Mouse (Mus musculus): ENCODE data around the gene Trim30b.
"Not testable (repeated sequence)": the region's sequence is repeated elsewhere in the genome, so short reads cannot be mapped to it uniquely, and the experiment has no call there.

- not testable (repeated sequence) for TF ChIP-seq EP300 (IDR thresholded peaks at IDR 0.05; ENCODE audit: low read length); ZNF384 (IDR thresholded peaks at IDR 0.05; ENCODE audit: low read depth, low read length); NELFE (IDR thresholded peaks at IDR 0.05; ENCODE audit: low read depth, low read length); BHLHE40 (IDR thresholded peaks at IDR 0.05; ENCODE audit: low read depth, low read length); MYC (IDR thresholded peaks at IDR 0.05; ENCODE audit: low read depth, low read length); GABPA (IDR thresholded peaks at IDR 0.05; ENCODE audit: insufficient replicate concordance, low read depth, low read length)
These were observed 34.1 kb downstream of the Trim30b start for GRCm38 (mm10) chr7:104335547-104335946.

Data from CH12.LX (cell line).